Mouse (Mus musculus) midbrain, embryonic 11.5 days (tissue): ENCODE measurements at regions not wholly inside any gene's neighbourhood (a gene's known extent, or its start where the extent isn't known, plus 50 kb on each side); places are given as distances from the start of the nearest gene placed in this dataset.

Source experiments
- ATAC-seq: fragments of 200-750 bp; cut with Nextera tagmentation; 2 replicates; pipeline ENCODE4 v1.8.0; 2017; ENCODE audit warnings: moderate TSS enrichment, moderate library complexity; ENCODE audit not compliant: low FRiP score
- DNase-seq: peaks from one replicate; pipeline ENCODE4 v3.0.0; 2015; ENCODE audit warnings: low spot score; ENCODE audit errors: missing footprints
- H3K27ac ChIP-seq: fragments of 300-500 bp; sonication (generic); 2 replicates; pipeline ENCODE4 v1.5.1; 2014; ENCODE audit warnings: low read depth, low read length
- H3K27me3 ChIP-seq: fragments of 300-500 bp; sonication (generic); 2 replicates; pipeline ENCODE4 v1.6.1; 2014; ENCODE audit warnings: mild to moderate bottlenecking, low read length, moderate library complexity, mixed read lengths; ENCODE audit not compliant: control insufficient read depth, insufficient read depth
- H3K36me3 ChIP-seq: fragments of 300-500 bp; sonication (generic); 2 replicates; pipeline ENCODE4 v1.6.1; 2014; ENCODE audit warnings: mild to moderate bottlenecking, low read length, moderate library complexity, mixed read lengths; ENCODE audit not compliant: control insufficient read depth, insufficient read depth
- H3K4me1 ChIP-seq: fragments of 300-500 bp; sonication (generic); 2 replicates; pipeline ENCODE4 v1.6.1; 2014; ENCODE audit warnings: low read length; ENCODE audit not compliant: control insufficient read depth, insufficient read depth
- H3K4me2 ChIP-seq: fragments of 300-500 bp; sonication (generic); 2 replicates; pipeline ENCODE4 v1.6.1; 2014; ENCODE audit warnings: mild to moderate bottlenecking, moderate library complexity
- H3K4me3 ChIP-seq: fragments of 300-500 bp; sonication (generic); 2 replicates; pipeline ENCODE4 v1.5.1; 2014; ENCODE audit warnings: low read depth, low read length
- H3K9ac ChIP-seq: fragments of 300-500 bp; sonication (generic); 2 replicates; pipeline ENCODE4 v1.6.1; 2014; ENCODE audit warnings: low read length
- H3K9me3 ChIP-seq: fragments of 300-500 bp; sonication (generic); 2 replicates; pipeline ENCODE4 v1.6.1; 2016; ENCODE audit warnings: low read length; ENCODE audit not compliant: control insufficient read depth
- WGBS: fragments of 180-500 bp; shearing (Covaris S2); extraction: QIAGEN DNeasy Blood & Tissue Kit; methylation state at CpG from one replicate; pipeline ENCODE4 v1.1.7; 2014; 5-methylcytosine and 5-hydroxymethylcytosine counted together

GRCm38 (mm10) chr1:69470614-69471250, 216.3 kb downstream of the Ikzf2 start:
- ATAC-seq (no peak), DNase-seq (no peak)
- Histone ChIP-seq H3K4me3 (no peak overlapping the region), H3K9ac (no peak overlapping the region), H3K36me3 (no peaks in the 10 kb centered on the region), H3K27ac (no peak overlapping the region), H3K27me3 (no peaks in the 10 kb centered on the region), H3K4me1 (no peaks in the 10 kb centered on the region), H3K4me2 (no peak overlapping the region), H3K9me3 (no peaks in the 10 kb centered on the region)
- 81% methylated on average over 4 of the region's 4 CpGs for WGBS

DNA sequence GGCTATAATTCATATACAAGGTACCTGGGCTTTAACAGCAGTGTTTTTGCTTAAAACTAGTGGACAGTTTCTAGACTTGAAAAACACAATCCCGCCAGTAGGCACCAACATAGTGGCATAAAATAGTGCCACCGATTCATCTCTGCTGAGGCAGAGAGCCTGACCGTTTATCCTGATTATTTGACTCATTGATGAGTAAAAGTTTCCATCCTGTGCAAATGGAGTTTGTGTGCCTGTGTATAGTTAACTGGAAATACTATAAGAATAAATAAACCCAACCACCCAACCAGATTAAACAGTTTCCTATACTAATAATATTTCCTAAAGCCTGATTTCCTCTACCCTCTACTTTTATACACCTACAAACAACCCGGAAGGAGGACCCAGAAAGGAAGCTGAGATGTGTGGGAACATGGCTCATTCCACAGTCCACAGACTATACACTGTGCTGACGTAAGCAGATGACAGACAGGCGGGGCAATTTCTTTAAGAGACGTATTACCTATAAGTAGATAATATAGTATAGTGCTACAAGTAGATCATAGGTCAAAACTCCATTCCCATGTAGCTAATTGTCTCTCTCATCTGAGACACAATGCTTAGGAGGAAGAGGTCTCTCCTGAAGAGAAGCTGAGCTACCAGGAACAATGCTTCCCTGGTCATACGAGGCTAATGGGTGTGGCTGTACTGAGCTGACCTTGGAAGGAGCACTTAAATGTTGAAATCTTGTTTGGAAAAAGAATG, 217.7 kb downstream of the Ikzf2 start:
- H3K9me3 ChIP-seq: no peaks in the 10 kb centered on the region
- WGBS: 92% methylated on average over 8 of the region's 8 CpGs
- no peak overlapping the region for H3K4me3 ChIP-seq
- H3K27me3 ChIP-seq: no peaks in the 10 kb centered on the region
- H3K4me2 ChIP-seq: no peak overlapping the region
- DNase-seq: no peak
- ATAC-seq: no peak
- no peak overlapping the region for H3K9ac ChIP-seq
- H3K36me3 ChIP-seq: no peaks in the 10 kb centered on the region
- H3K27ac ChIP-seq: no peak overlapping the region
- H3K4me1 ChIP-seq: no peaks in the 10 kb centered on the region

DNA sequence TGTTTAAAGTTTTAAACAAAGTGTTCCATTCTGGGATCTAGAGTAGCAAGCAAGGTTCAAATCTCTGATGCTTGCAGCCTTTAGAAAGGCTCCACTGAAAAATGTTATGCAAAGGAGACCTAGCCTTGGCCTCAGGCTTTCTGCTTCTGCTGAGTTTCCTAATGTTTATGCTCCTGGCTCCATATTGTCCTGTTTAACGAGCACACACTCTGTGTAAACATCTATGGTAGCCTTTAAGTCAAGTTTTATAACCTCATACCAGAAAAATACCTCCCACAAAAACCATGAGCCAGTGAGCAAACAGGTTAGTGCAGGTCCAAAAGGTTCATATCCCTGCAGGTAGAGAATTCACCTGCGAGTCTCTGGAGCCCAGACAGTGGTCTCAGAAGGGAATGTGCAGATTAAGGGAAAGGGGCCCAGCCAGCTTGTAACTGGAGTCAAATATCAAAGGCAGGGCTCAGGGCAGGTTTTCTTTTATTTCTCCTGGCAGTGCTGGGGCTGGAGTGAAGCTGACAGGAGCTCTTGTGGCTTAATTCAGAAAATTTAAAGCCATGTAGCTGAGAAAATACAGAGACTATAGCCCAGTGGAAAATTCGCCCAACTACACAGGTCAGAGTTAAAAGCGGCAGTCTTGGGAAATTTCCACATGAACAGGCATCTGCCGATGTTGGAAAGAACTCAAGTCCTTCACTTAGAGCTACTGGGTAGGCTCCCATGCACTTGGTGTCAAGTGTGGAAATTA, 220.3 kb downstream of the Ikzf2 start:
- DNase-seq: no peak
- H3K4me2 ChIP-seq: no peak overlapping the region
- no peaks in the 10 kb centered on the region for H3K36me3 ChIP-seq
- H3K27me3 ChIP-seq: no peaks in the 10 kb centered on the region
- H3K9me3 ChIP-seq: no peaks in the 10 kb centered on the region
- no peaks in the 10 kb centered on the region for H3K4me1 ChIP-seq
- H3K27ac ChIP-seq: no peak overlapping the region
- H3K9ac ChIP-seq: no peak overlapping the region
- 32% methylated on average over 5 of the region's 5 CpGs for WGBS
- ATAC-seq: no peak
- no peak overlapping the region for H3K4me3 ChIP-seq

DNA sequence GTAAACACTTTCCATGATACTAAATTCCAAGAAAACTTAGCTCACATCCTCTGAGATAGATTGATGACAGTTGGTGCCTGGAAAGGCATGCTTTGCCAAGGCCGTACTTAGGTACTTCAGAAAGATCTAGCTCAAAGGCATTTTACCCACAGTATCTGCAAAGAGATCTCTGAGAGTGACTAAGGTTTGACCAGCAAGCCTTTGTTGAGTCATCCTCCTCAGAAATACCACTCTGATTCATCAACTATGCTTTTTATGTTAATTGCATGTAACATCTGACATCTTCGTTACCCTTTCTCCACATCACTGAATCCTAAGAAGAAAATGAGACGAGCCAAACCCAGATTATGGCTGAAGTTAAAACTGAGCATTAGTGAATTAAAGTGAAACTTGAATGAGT, 225.9 kb downstream of the Ikzf2 start:
- no peaks in the 10 kb centered on the region for H3K36me3 ChIP-seq
- H3K27me3 ChIP-seq: no peaks in the 10 kb centered on the region
- no peaks in the 10 kb centered on the region for H3K9me3 ChIP-seq
- H3K4me1 ChIP-seq: no peaks in the 10 kb centered on the region
- ATAC-seq (no peak), DNase-seq (no peak)
- 85% methylated on average over 3 of the region's 3 CpGs for WGBS
- no peak overlapping the region for H3K9ac ChIP-seq
- no peak overlapping the region for H3K27ac ChIP-seq
- no peak overlapping the region for H3K4me3 ChIP-seq
- no peak overlapping the region for H3K4me2 ChIP-seq

- no peaks in the 10 kb centered on the region for H3K4me1 ChIP-seq
- H3K27ac ChIP-seq: no peak overlapping the region
- no peak for ATAC-seq
- H3K36me3 ChIP-seq: no peaks in the 10 kb centered on the region
- DNase-seq: no peak
- H3K4me3 ChIP-seq: no peak overlapping the region
- no peak overlapping the region for H3K4me2 ChIP-seq
- H3K9ac ChIP-seq: no peak overlapping the region
- no peaks in the 10 kb centered on the region for H3K9me3 ChIP-seq
- no peaks in the 10 kb centered on the region for H3K27me3 ChIP-seq
These were observed 227.1 kb downstream of the Ikzf2 start for GRCm38 (mm10) chr1:69459899-69460298.

DNA sequence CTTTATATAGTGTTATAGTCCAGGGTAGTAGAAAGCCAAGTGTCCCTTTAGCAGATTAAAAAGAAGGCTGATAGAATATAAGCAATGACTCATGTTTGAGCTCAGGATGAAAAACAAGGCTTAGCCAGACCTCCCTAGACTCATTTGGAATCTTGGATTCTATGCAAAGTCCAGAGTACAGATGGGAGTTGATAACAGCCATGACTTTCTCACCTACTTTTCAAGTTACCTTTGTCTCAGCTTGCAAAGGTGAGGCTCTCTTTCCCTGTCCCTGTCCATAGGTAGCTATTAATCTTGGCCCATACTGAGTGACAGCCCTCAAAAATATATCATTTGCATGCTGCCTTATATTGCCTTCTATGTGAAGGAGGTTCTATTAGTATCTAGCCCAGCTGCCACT, 229.6 kb downstream of the Ikzf2 start:
- no peaks in the 10 kb centered on the region for H3K9me3 ChIP-seq
- no peak overlapping the region for H3K27ac ChIP-seq
- no peak overlapping the region for H3K9ac ChIP-seq
- H3K4me2 ChIP-seq: no peak overlapping the region
- H3K36me3 ChIP-seq: no peaks in the 10 kb centered on the region
- DNase-seq: no peak
- no peak for ATAC-seq
- H3K4me3 ChIP-seq: no peak overlapping the region
- no peaks in the 10 kb centered on the region for H3K4me1 ChIP-seq
- H3K27me3 ChIP-seq: no peaks in the 10 kb centered on the region

GRCm38 (mm10) chr1:69453991-69454390, 233.1 kb downstream of the Ikzf2 start:
- Histone ChIP-seq H3K4me1 (no peaks in the 10 kb centered on the region), H3K36me3 (no peaks in the 10 kb centered on the region), H3K4me3 (no peak overlapping the region), H3K27ac (no peak overlapping the region), H3K27me3 (no peaks in the 10 kb centered on the region), H3K9me3 (no peaks in the 10 kb centered on the region), H3K9ac (no peak overlapping the region), H3K4me2 (no peak overlapping the region)
- DNase-seq (no peak), ATAC-seq (no peak)
- 80% methylated on average over 3 of the region's 3 CpGs for WGBS

DNA sequence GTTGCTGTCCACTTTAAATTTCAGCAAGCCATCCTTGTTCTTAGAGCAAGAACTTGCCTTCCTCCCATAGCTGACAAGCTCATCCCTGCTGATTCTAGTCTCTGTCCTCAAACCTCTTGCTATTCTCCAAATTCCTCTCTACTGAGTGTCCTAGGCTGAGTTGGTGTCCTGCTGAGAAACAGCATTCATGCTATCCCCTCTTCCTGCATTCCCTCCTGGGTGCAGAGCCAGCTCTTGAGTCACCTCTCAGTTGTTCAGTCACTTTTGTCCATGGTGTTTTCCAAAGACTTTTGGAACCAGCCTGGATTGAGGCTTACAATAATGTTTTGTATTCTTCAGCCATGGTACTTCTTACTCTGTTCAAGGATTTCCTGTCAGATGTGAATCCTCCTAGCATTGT, 234.1 kb downstream of the Ikzf2 start:
- H3K9me3 ChIP-seq: no peaks in the 10 kb centered on the region
- ATAC-seq: no peak
- H3K4me2 ChIP-seq: no peak overlapping the region
- H3K4me1 ChIP-seq: no peaks in the 10 kb centered on the region
- no peak for DNase-seq
- no peak overlapping the region for H3K9ac ChIP-seq
- H3K27me3 ChIP-seq: no peaks in the 10 kb centered on the region
- no peak overlapping the region for H3K27ac ChIP-seq
- H3K4me3 ChIP-seq: no peak overlapping the region
- H3K36me3 ChIP-seq: no peaks in the 10 kb centered on the region

DNA sequence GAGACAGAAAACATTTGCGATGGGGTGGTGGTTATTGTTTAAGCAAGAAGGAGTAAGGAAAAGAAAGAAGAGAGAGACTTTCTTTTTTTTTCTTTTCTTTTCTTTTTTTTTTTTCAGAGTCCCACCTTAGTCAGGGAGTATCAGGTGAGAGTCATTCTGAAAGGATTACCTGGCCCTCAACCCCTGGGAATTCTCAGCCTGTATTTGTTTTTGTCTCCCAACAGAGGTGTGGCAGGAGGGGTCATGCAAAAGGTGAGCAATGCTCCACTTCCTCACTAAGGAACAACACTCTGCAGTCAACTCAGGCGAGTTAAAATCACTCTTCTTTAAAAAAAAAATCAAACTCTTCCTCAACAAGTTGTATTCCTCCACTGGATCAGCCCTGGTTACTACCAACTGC, 236.6 kb downstream of the Ikzf2 start:
- H3K4me2 ChIP-seq: no peak overlapping the region
- no peak overlapping the region for H3K9ac ChIP-seq
- no peaks in the 10 kb centered on the region for H3K36me3 ChIP-seq
- no peaks in the 10 kb centered on the region for H3K4me1 ChIP-seq
- no peak for DNase-seq
- H3K27ac ChIP-seq: no peak overlapping the region
- no peaks in the 10 kb centered on the region for H3K9me3 ChIP-seq
- no peak overlapping the region for H3K4me3 ChIP-seq
- no peak for ATAC-seq
- WGBS: 63% methylated on average over 2 of the region's 2 CpGs
- no peaks in the 10 kb centered on the region for H3K27me3 ChIP-seq
